Mouse (Mus musculus): ENCODE results near the gene Fgf4.

Fgf4 gene

DNA sequence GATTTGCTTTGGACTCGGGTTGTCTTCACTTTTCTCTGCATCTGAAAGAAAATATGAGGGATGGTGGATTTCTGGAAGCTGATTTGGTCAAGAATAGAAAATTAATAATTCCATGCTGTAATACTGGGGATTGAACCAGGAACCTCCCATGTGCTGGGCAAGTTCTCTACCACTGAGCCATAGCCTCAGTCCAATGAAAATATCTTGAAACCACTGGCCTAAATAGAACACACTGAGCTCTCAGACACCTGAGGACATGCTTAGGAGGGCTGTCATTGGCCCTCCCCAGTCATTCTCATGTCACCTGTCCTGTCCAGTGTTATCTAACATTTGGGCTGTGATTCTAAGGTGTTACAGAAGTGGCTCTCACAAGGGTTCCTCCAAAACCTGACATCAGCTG lies 64.0 kb downstream of the Fgf4 start:
- in situ Hi-C loops (cut with MboI), result no loop called here

- in situ Hi-C loops (cut with MboI), result no loop called here
Observed at GRCm38 (mm10) chr7:144912897-144913296, 65.7 kb downstream of the Fgf4 start.

DNA sequence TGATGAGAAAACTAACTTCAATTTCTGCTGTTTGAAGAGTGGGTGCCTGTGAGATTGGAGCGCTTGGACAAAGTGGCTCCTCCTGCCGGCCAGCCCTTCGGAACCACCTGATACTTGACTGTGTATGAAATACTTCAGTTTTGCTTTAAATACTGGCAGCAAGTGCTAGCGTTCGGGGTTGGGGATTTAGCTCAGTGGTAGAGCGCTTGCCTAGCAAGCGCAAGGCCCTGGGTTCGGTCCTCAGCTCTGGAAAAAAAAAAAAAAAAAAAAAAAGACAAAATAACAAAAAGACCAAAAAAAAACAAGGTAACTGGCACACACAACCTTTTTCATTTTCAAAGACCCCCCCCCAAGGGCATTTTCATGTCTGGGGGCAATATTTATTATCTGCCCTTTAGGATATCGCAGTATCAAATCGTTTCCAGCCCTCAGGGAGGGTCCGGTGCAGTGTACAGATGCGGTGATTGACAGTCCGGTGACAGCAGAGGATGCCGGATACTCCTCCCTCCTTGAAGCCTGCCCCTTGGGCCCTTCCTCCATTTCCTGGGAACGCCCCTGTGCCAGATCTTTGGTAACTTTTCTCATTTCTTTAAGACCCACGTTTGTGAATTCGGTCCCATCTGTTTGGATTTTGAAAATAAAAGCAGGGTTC lies 67.3 kb downstream of the Fgf4 start:
- in situ Hi-C loops (cut with MboI), result no loop called here

Measured in mature B cell (primary cell).